Mouse (Mus musculus): ENCODE results near the gene Otp. TPM values are rescaled to one million over a fixed set of nuclear protein-coding genes. Genes with fewer than 3 reads are reported as not detected.

Gene Otp
- polyA plus RNA-seq (2014; fragmentation: Nextera tagmentation; extraction: Ambion mirVana): not detected in 2 replicates

- Histone ChIP-seq H3K9me3 (replicated peaks; ENCODE audit: control insufficient read depth, low read length) (no peaks in the 10 kb centered on the region), H3K27ac (ENCODE audit: low read depth, low read length) (no peak within 1 kb of the TSS), H3K4me1 (ENCODE audit: control insufficient read depth, insufficient read depth, low read length) (peaks cover 5% of the 10 kb centered on the region; the same call in 1 of the 2 replicates), H3K9ac (ENCODE audit: low read depth, low read length) (no peak within 1 kb of the TSS), H3K36me3 (ENCODE audit: control insufficient read depth, insufficient read depth, low read length) (no peaks in the 10 kb centered on the region), H3K4me3 (ENCODE audit: low read depth, low read length) (0 out of 2 replicates have a peak within 1 kb of the TSS, but pooled peaks have one; percentile 8), H3K27me3 (ENCODE audit: control insufficient read depth, insufficient read depth, low read length) (peaks cover 80% of the 10 kb centered on the region), H3K4me2 (peak within 1 kb of the TSS; percentile 27)
- under 1% methylated on average over 25 of the region's 30 CpGs for WGBS (ENCODE audit: insufficient replicate concordance)
- ATAC-seq (replicated peaks; ENCODE audit: insufficient number of reproducible peaks, low FRiP score, low TSS enrichment): no peak
Measured at GRCm38 (mm10) chr13:94875396-94875880, at the start of gene Otp. Gene Otp (plus strand): TSS chr13:94875602.

DNA sequence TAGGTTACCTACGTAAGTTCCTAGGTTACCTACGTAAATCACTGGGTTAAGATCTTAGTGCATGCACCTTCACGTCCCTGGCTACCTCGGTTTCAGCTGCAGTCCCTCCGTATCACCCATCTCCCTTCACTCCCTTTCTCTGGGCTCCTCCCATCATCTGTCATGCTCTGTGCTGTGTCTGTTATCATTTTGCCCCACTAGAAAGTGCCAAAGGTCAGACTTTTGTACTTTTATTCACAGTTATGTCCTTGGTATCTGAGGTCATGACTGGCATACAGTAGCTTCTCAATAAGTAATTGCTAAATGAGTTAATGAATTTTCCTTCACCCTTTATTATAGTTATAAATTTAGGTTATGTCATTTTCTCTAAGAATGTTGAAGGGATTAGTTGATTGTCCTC lies 49.0 kb upstream of the Otp start:
- WGBS (ENCODE audit: insufficient replicate concordance): 77% methylated on average over 5 of the region's 5 CpGs
- H3K27ac ChIP-seq (ENCODE audit: low read depth, low read length): no peak overlapping the region

DNA sequence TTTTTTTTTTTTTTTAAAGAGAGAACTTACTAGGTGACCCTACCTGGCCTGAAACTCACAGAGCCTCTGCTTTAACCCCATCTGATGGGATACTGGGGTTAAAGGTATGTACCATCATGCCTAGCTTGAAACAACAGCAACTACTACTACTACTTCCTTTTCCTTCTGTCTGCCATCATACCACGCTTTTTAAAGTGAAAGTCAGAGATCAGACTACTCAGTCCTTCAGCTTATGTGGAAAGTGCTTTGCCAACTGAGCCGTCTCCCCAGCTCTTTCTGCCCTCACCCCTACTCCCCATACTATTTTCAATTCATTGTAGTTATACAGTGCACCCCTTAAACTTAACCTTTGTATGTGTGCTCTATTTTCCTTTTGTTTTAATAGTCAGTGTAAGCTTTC lies 48.4 kb upstream of the Otp start:
- no peak overlapping the region for H3K4me3 ChIP-seq (ENCODE audit: low read depth, low read length)
- H3K9me3 ChIP-seq (replicated peaks; ENCODE audit: control insufficient read depth, low read length): no peaks in the 10 kb centered on the region
- no peaks in the 10 kb centered on the region for H3K27me3 ChIP-seq (ENCODE audit: control insufficient read depth, insufficient read depth, low read length)
- no peak overlapping the region for H3K27ac ChIP-seq (ENCODE audit: low read depth, low read length)
- no peak for ATAC-seq (replicated peaks; ENCODE audit: insufficient number of reproducible peaks, low FRiP score, low TSS enrichment)
- no peak overlapping the region for H3K9ac ChIP-seq (ENCODE audit: low read depth, low read length)
- H3K4me1 ChIP-seq (ENCODE audit: control insufficient read depth, insufficient read depth, low read length): peaks cover 18% of the 10 kb centered on the region
- H3K4me2 ChIP-seq: no peak overlapping the region
- H3K36me3 ChIP-seq (ENCODE audit: control insufficient read depth, insufficient read depth, low read length): no peaks in the 10 kb centered on the region
- 88% methylated on average over 2 of the region's 2 CpGs for WGBS (ENCODE audit: insufficient replicate concordance)

More for the DNA sequence above, 49.0 kb upstream of the Otp start:
- Histone ChIP-seq H3K4me3 (ENCODE audit: low read depth, low read length) (no peak overlapping the region), H3K9ac (ENCODE audit: low read depth, low read length) (no peak overlapping the region), H3K4me2 (no peak overlapping the region), H3K9me3 (replicated peaks; ENCODE audit: control insufficient read depth, low read length) (no peaks in the 10 kb centered on the region), H3K36me3 (ENCODE audit: control insufficient read depth, insufficient read depth, low read length) (no peaks in the 10 kb centered on the region), H3K4me1 (ENCODE audit: control insufficient read depth, insufficient read depth, low read length) (peaks cover 18% of the 10 kb centered on the region), H3K27me3 (ENCODE audit: control insufficient read depth, insufficient read depth, low read length) (no peaks in the 10 kb centered on the region)
- ATAC-seq (replicated peaks; ENCODE audit: insufficient number of reproducible peaks, low FRiP score, low TSS enrichment): no peak

- 34% methylated on average over 2 of the region's 2 CpGs for WGBS (ENCODE audit: insufficient replicate concordance)
- Histone ChIP-seq H3K27ac (ENCODE audit: low read depth, low read length) (0 out of 2 replicates have a peak overlapping the region, but pooled peaks have one; percentile 29), H3K4me3 (ENCODE audit: low read depth, low read length) (no peak overlapping the region), H3K4me2 (no peak overlapping the region), H3K36me3 (ENCODE audit: control insufficient read depth, insufficient read depth, low read length) (peaks cover 3% of the 10 kb centered on the region; the same call in 1 of the 2 replicates), H3K9me3 (replicated peaks; ENCODE audit: control insufficient read depth, low read length) (no peaks in the 10 kb centered on the region), H3K4me1 (ENCODE audit: control insufficient read depth, insufficient read depth, low read length) (peaks cover 18% of the 10 kb centered on the region), H3K9ac (ENCODE audit: low read depth, low read length) (no peak overlapping the region), H3K27me3 (ENCODE audit: control insufficient read depth, insufficient read depth, low read length) (no peaks in the 10 kb centered on the region)
- no peak for ATAC-seq (replicated peaks; ENCODE audit: insufficient number of reproducible peaks, low FRiP score, low TSS enrichment)
Measured at GRCm38 (mm10) chr13:94827847-94828246, 47.6 kb upstream of the Otp start.

DNA sequence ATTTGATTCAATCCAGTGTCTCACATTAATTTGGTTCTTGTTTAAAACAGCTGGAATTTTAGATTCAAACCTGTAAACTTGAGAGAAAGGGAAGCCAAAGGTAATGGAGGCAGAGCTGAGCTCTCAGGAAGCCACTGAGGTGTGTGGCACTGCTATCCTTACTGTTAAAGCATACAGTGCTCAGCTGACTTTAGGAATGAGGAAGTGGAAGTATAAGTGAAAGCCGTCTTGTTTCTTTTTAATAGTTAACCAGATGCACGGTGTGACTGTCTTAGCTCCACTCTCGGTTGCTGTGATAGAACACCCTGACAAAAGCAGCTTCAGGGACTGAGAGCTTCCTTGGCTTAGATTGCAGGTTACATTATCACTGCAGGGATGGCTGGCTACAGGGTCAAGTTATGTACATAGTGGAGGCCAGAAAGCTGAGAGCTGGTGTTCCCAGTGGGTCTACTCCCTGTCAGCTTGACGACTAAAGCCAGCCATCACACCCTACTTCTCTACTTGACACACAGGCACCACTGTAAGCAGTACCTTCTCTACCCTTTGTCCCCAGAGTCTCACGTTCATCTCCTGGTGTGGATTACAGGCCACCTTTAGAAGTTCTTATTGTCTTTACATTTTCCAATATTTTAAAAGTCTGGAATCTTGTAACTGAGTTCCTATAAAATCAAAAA lies 37.2 kb upstream of the Otp start:
- no peaks in the 10 kb centered on the region for H3K27me3 ChIP-seq (ENCODE audit: control insufficient read depth, insufficient read depth, low read length)
- H3K36me3 ChIP-seq (ENCODE audit: control insufficient read depth, insufficient read depth, low read length): peaks cover 5% of the 10 kb centered on the region; the same call in 1 of the 2 replicates
- no peak overlapping the region for H3K4me3 ChIP-seq (ENCODE audit: low read depth, low read length)
- ATAC-seq (replicated peaks; ENCODE audit: insufficient number of reproducible peaks, low FRiP score, low TSS enrichment): no peak
- no peaks in the 10 kb centered on the region for H3K9me3 ChIP-seq (replicated peaks; ENCODE audit: control insufficient read depth, low read length)
- 76% methylated on average over 5 of the region's 5 CpGs for WGBS (ENCODE audit: insufficient replicate concordance)
- H3K4me2 ChIP-seq: no peak overlapping the region
- peaks cover 3% of the 10 kb centered on the region; the same call in 1 of the 2 replicates for H3K4me1 ChIP-seq (ENCODE audit: control insufficient read depth, insufficient read depth, low read length)
- H3K9ac ChIP-seq (ENCODE audit: low read depth, low read length): no peak overlapping the region
- H3K27ac ChIP-seq (ENCODE audit: low read depth, low read length): no peak overlapping the region

GRCm38 (mm10) chr13:94838756-94839337 lies 36.6 kb upstream of the Otp start:
- H3K9me3 ChIP-seq (replicated peaks; ENCODE audit: control insufficient read depth, low read length): no peaks in the 10 kb centered on the region
- peaks cover 3% of the 10 kb centered on the region; the same call in 1 of the 2 replicates for H3K36me3 ChIP-seq (ENCODE audit: control insufficient read depth, insufficient read depth, low read length)
- no peak for ATAC-seq (replicated peaks; ENCODE audit: insufficient number of reproducible peaks, low FRiP score, low TSS enrichment)
- H3K4me3 ChIP-seq (ENCODE audit: low read depth, low read length): no peak overlapping the region
- no peak overlapping the region for H3K4me2 ChIP-seq
- no peaks in the 10 kb centered on the region for H3K27me3 ChIP-seq (ENCODE audit: control insufficient read depth, insufficient read depth, low read length)
- H3K4me1 ChIP-seq (ENCODE audit: control insufficient read depth, insufficient read depth, low read length): no peaks in the 10 kb centered on the region
- H3K9ac ChIP-seq (ENCODE audit: low read depth, low read length): no peak overlapping the region
- 85% methylated on average over 8 of the region's 8 CpGs for WGBS (ENCODE audit: insufficient replicate concordance)
- no peak overlapping the region for H3K27ac ChIP-seq (ENCODE audit: low read depth, low read length)

DNA sequence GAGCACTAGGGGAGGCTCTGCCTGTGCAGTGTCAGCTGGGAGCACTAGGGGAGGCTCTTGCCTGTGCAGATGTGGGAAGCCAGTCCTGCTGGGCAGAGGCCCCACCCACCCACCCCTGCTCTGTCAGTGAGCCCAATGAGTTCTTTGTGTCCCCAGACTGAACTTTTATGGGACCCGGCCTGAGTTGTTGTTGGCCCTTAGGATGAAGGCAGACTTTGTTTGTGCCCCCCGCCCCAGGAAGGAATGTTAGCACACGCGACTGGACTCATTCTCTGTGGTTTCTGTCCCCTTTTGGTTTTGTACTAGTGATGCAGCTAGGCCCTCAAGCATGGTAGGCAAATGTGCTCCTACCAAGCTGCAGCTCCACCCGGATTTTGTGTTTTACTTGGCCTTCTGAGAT lies 32.2 kb upstream of the Otp start:
- H3K4me3 ChIP-seq (ENCODE audit: low read depth, low read length): no peak overlapping the region

GRCm38 (mm10) chr13:94847870-94848269 lies 27.5 kb upstream of the Otp start:
- WGBS (ENCODE audit: insufficient replicate concordance): 59% methylated on average over 7 of the region's 7 CpGs
- Histone ChIP-seq H3K4me3 (ENCODE audit: low read depth, low read length) (no peak overlapping the region), H3K27me3 (ENCODE audit: control insufficient read depth, insufficient read depth, low read length) (no peaks in the 10 kb centered on the region), H3K9ac (ENCODE audit: low read depth, low read length) (no peak overlapping the region), H3K4me2 (no peak overlapping the region), H3K27ac (ENCODE audit: low read depth, low read length) (no peak overlapping the region), H3K36me3 (ENCODE audit: control insufficient read depth, insufficient read depth, low read length) (no peaks in the 10 kb centered on the region), H3K9me3 (replicated peaks; ENCODE audit: control insufficient read depth, low read length) (no peaks in the 10 kb centered on the region), H3K4me1 (ENCODE audit: control insufficient read depth, insufficient read depth, low read length) (no peaks in the 10 kb centered on the region)
- no peak for ATAC-seq (replicated peaks; ENCODE audit: insufficient number of reproducible peaks, low FRiP score, low TSS enrichment)

More for the DNA sequence above, 32.2 kb upstream of the Otp start:
- no peak for ATAC-seq (replicated peaks; ENCODE audit: insufficient number of reproducible peaks, low FRiP score, low TSS enrichment)
- Histone ChIP-seq H3K27me3 (ENCODE audit: control insufficient read depth, insufficient read depth, low read length) (no peaks in the 10 kb centered on the region), H3K4me1 (ENCODE audit: control insufficient read depth, insufficient read depth, low read length) (no peaks in the 10 kb centered on the region), H3K9ac (ENCODE audit: low read depth, low read length) (no peak overlapping the region), H3K27ac (ENCODE audit: low read depth, low read length) (no peak overlapping the region), H3K9me3 (replicated peaks; ENCODE audit: control insufficient read depth, low read length) (no peaks in the 10 kb centered on the region), H3K4me2 (no peak overlapping the region), H3K36me3 (ENCODE audit: control insufficient read depth, insufficient read depth, low read length) (no peaks in the 10 kb centered on the region; the same call in 1 of the 2 replicates)
- WGBS (ENCODE audit: insufficient replicate concordance): 74% methylated on average over 5 of the region's 5 CpGs
